Mouse (Mus musculus): ENCODE data around the gene Tmem251.

GRCm38 (mm10) chr12:102708220-102708619 lies 35.3 kb upstream of the Tmem251 start:
- TF ChIP-seq GATA1 (IDR thresholded peaks at IDR 0.05; ENCODE audit: borderline replicate concordance, low read length) (no peak), FLI1 (IDR thresholded peaks at IDR 0.05; ENCODE audit: low read length) (no peak)

Data from megakaryocyte, embryonic 14.5 days (primary cell).